Mouse (Mus musculus): ENCODE data around the gene Ppp2ca.
A peak's percentile ranks its signal among the peaks of the same experiment; 100 is the strongest.

Gene Ppp2ca

GRCm38 (mm10) chr11:52098398-52098946 lies at the start of gene Ppp2ca:
TSS of gene Ppp2ca (plus strand) at chr11:52098681.
- DNase-seq (ENCODE audit: extremely low read depth, low read depth), result peak; percentile 90

- DNase-seq (ENCODE audit: extremely low read depth, low read depth), result no peak
Observed at GRCm38 (mm10) chr11:52053371-52053770, 45.1 kb upstream of the Ppp2ca start.

- no peak for DNase-seq (ENCODE audit: extremely low read depth, low read depth)
Observed at GRCm38 (mm10) chr11:52054728-52055127, 43.8 kb upstream of the Ppp2ca start.

GRCm38 (mm10) chr11:52056198-52056597 lies 42.3 kb upstream of the Ppp2ca start:
- no peak for DNase-seq (ENCODE audit: extremely low read depth, low read depth)

GRCm38 (mm10) chr11:52059001-52059400 lies 39.5 kb upstream of the Ppp2ca start:
- no peak for DNase-seq (ENCODE audit: extremely low read depth, low read depth)

- DNase-seq (ENCODE audit: extremely low read depth, low read depth), result no peak
Observed at GRCm38 (mm10) chr11:52060315-52060714, 38.2 kb upstream of the Ppp2ca start.

GRCm38 (mm10) chr11:52062406-52062805 lies 36.1 kb upstream of the Ppp2ca start:
- no peak for DNase-seq (ENCODE audit: extremely low read depth, low read depth)

- no peak for DNase-seq (ENCODE audit: extremely low read depth, low read depth)
Observed at GRCm38 (mm10) chr11:52064398-52064797, 34.1 kb upstream of the Ppp2ca start.

- DNase-seq (ENCODE audit: extremely low read depth, low read depth), result no peak
Observed at GRCm38 (mm10) chr11:52065841-52066240, 32.6 kb upstream of the Ppp2ca start.

- no peak for DNase-seq (ENCODE audit: extremely low read depth, low read depth)
Observed at GRCm38 (mm10) chr11:52071768-52072167, 26.7 kb upstream of the Ppp2ca start.

GRCm38 (mm10) chr11:52073528-52074170 lies 24.8 kb upstream of the Ppp2ca start:
- DNase-seq (ENCODE audit: extremely low read depth, low read depth), result no peak

GRCm38 (mm10) chr11:52074626-52075470 lies 23.6 kb upstream of the Ppp2ca start:
- no peak for DNase-seq (ENCODE audit: extremely low read depth, low read depth)

- no peak for DNase-seq (ENCODE audit: extremely low read depth, low read depth)
Observed at GRCm38 (mm10) chr11:52075794-52076633, 22.5 kb upstream of the Ppp2ca start.

GRCm38 (mm10) chr11:52076742-52077352 lies 21.6 kb upstream of the Ppp2ca start:
- no peak for DNase-seq (ENCODE audit: extremely low read depth, low read depth)

- no peak for DNase-seq (ENCODE audit: extremely low read depth, low read depth)
Observed at GRCm38 (mm10) chr11:52077939-52078338, 20.5 kb upstream of the Ppp2ca start.

GRCm38 (mm10) chr11:52079978-52080377 lies 18.5 kb upstream of the Ppp2ca start:
- DNase-seq (ENCODE audit: extremely low read depth, low read depth), result no peak

- no peak for DNase-seq (ENCODE audit: extremely low read depth, low read depth)
Observed at GRCm38 (mm10) chr11:52080656-52081055, 17.8 kb upstream of the Ppp2ca start.

- no peak for DNase-seq (ENCODE audit: extremely low read depth, low read depth)
Observed at GRCm38 (mm10) chr11:52085857-52086203, 12.7 kb upstream of the Ppp2ca start.

GRCm38 (mm10) chr11:52086204-52086864 lies 12.1 kb upstream of the Ppp2ca start:
- DNase-seq (ENCODE audit: extremely low read depth, low read depth), result no peak

- DNase-seq (ENCODE audit: extremely low read depth, low read depth), result no peak
Observed at GRCm38 (mm10) chr11:52089291-52089690, 9.2 kb upstream of the Ppp2ca start.

- DNase-seq (ENCODE audit: extremely low read depth, low read depth), result no peak
Observed at GRCm38 (mm10) chr11:52091261-52091660, 7.2 kb upstream of the Ppp2ca start.
